Mouse (Mus musculus) heart, adult 2 months (tissue): ENCODE measurements at regions not wholly inside any gene's neighbourhood (a gene's known extent, or its start where the extent isn't known, plus 50 kb on each side); places are given as distances from the start of the nearest gene placed in this dataset.

Experiments
- DNase-seq, 2 experiments: peaks; one replicate each; pipeline ENCODE4 v3.0.0; 2021
- H3K27ac ChIP-seq: fragments of 200-600 bp; 2 replicates; pipeline ENCODE4 v1.8.1; 2022
- H3K27me3 ChIP-seq: fragments of 200-500 bp; 2 replicates; pipeline ENCODE4 v1.6.1; 2012; ENCODE audit warnings: mild to moderate bottlenecking, low read length, inconsistent platforms, mixed read lengths; ENCODE audit not compliant: control insufficient read depth, insufficient read depth
- H3K36me3 ChIP-seq: fragments of 200-500 bp; 2 replicates; pipeline ENCODE4 v1.6.1; 2012; ENCODE audit warnings: low read length, inconsistent platforms; ENCODE audit not compliant: control insufficient read depth, insufficient read depth
- H3K4me1 ChIP-seq: fragments of 200-500 bp; 2 replicates; pipeline ENCODE4 v1.6.1; 2011; ENCODE audit warnings: low read length; ENCODE audit not compliant: control insufficient read depth, insufficient read depth
- H3K4me3 ChIP-seq: fragments of 200-600 bp; 2 replicates; pipeline ENCODE4 v1.8.1; 2022
- H3K79me2 ChIP-seq: fragments of 200-500 bp; replicated peaks from 2 replicates; pipeline ENCODE4 v1.6.1; 2012; ENCODE audit warnings: mild to moderate bottlenecking, inconsistent platforms, low read length, moderate library complexity, mixed read lengths; ENCODE audit not compliant: control insufficient read depth, insufficient read depth
- H3K9ac ChIP-seq: fragments of 200-500 bp; 2 replicates; pipeline ENCODE4 v1.6.1; 2012; ENCODE audit warnings: low read depth, mild to moderate bottlenecking, control low read depth, inconsistent platforms, low read length, mixed read lengths
- CTCF ChIP-seq: fragments of 200-600 bp; IDR thresholded peaks from 2 replicates; pipeline ENCODE4 v1.8.1; 2022; ENCODE audit warnings: antibody characterized with exemption, mild to moderate bottlenecking, moderate library complexity
- EP300 ChIP-seq: fragments of 200-500 bp; IDR thresholded peaks from 2 replicates; pipeline ENCODE4 v1.6.1; 2011; ENCODE audit warnings: low read depth, low read length, control low read depth; ENCODE audit not compliant: insufficient read depth
- POLR2A ChIP-seq: fragments of 200-500 bp; IDR thresholded peaks from 2 replicates; pipeline ENCODE4 v1.6.1; 2011; ENCODE audit warnings: mild to moderate bottlenecking, low read depth, low read length, control low read depth; ENCODE audit not compliant: insufficient read depth
- WGBS: fragments of 180-500 bp; shearing (Covaris S2); methylation state at CpG from one replicate; pipeline ENCODE4 v1.1.7; 2018; 5-methylcytosine and 5-hydroxymethylcytosine counted together
- intact Hi-C: fragments of 180-260 bp; cut with DNase I; formaldehyde crosslinking; loops from one replicate; pipeline ENCODE4 v1.15.1; 2025

- H3K27me3 ChIP-seq, result no peaks in the 10 kb centered on the region
- no peaks in the 10 kb centered on the region for H3K4me1 ChIP-seq
- TF ChIP-seq CTCF (no peak), EP300 (no peak), POLR2A (no peak)
- H3K27ac ChIP-seq, result no peak overlapping the region
- intact Hi-C loops, result no loop called here
- no peak for DNase-seq
- H3K4me3 ChIP-seq, result no peak overlapping the region
- 79% methylated on average over 8 of the region's 8 CpGs for WGBS
- no peak overlapping the region for H3K9ac ChIP-seq
- H3K79me2 ChIP-seq, result no peaks in the 10 kb centered on the region
- H3K36me3 ChIP-seq, result no peaks in the 10 kb centered on the region
Measured at GRCm38 (mm10) chr4:153288362-153288761, 194.2 kb downstream of the Ajap1 start.

- Histone ChIP-seq H3K79me2 (no peaks in the 10 kb centered on the region), H3K4me3 (no peak overlapping the region), H3K9ac (no peak overlapping the region), H3K27ac (no peak overlapping the region), H3K4me1 (no peaks in the 10 kb centered on the region), H3K36me3 (no peaks in the 10 kb centered on the region), H3K27me3 (no peaks in the 10 kb centered on the region)
- no peak for DNase-seq
- intact Hi-C loops, result no loop called here
- 77% methylated on average over 5 of the region's 5 CpGs for WGBS
- TF ChIP-seq EP300, result no peak
- no peak for TF ChIP-seq POLR2A
- no peak for TF ChIP-seq CTCF
Measured at GRCm38 (mm10) chr4:153284209-153284608, 198.4 kb downstream of the Ajap1 start.

- no peak overlapping the region for H3K4me3 ChIP-seq
- TF ChIP-seq EP300 (no peak), CTCF (no peak), POLR2A (no peak)
- H3K27ac ChIP-seq, result no peak overlapping the region
- no peak overlapping the region for H3K9ac ChIP-seq
- no peaks in the 10 kb centered on the region for H3K79me2 ChIP-seq
- H3K27me3 ChIP-seq, result no peaks in the 10 kb centered on the region
- 17% methylated on average over 5 of the region's 5 CpGs for WGBS
- intact Hi-C loops, result no loop called here
- H3K36me3 ChIP-seq, result no peaks in the 10 kb centered on the region
- H3K4me1 ChIP-seq, result no peaks in the 10 kb centered on the region
- no peak for DNase-seq
Measured at GRCm38 (mm10) chr4:153276571-153276970, 206.0 kb downstream of the Ajap1 start.

- Histone ChIP-seq H3K79me2 (no peaks in the 10 kb centered on the region), H3K4me1 (no peaks in the 10 kb centered on the region), H3K27ac (no peak overlapping the region), H3K36me3 (no peaks in the 10 kb centered on the region), H3K27me3 (no peaks in the 10 kb centered on the region), H3K4me3 (no peak overlapping the region), H3K9ac (no peak overlapping the region)
- intact Hi-C loops, result no loop called here
- no peak for DNase-seq
- TF ChIP-seq POLR2A (no peak), CTCF (no peak), EP300 (no peak)
- WGBS, result 70% methylated on average over 5 of the region's 5 CpGs
Measured at GRCm38 (mm10) chr4:153271376-153271775, 211.2 kb downstream of the Ajap1 start.

- no peaks in the 10 kb centered on the region for H3K36me3 ChIP-seq
- WGBS, result 66% methylated on average over 15 of the region's 15 CpGs
- no peak for DNase-seq
- intact Hi-C loops, result no loop called here
- H3K27me3 ChIP-seq, result no peaks in the 10 kb centered on the region
- H3K27ac ChIP-seq, result no peak overlapping the region
- no peak overlapping the region for H3K9ac ChIP-seq
- no peaks in the 10 kb centered on the region for H3K4me1 ChIP-seq
- TF ChIP-seq CTCF, result no peak
- TF ChIP-seq POLR2A, result no peak
- no peak for TF ChIP-seq EP300
- no peaks in the 10 kb centered on the region for H3K79me2 ChIP-seq
- no peak overlapping the region for H3K4me3 ChIP-seq
Measured at GRCm38 (mm10) chr4:153263216-153263805, 219.3 kb downstream of the Ajap1 start.

GRCm38 (mm10) chr4:153260941-153261557 lies 221.6 kb downstream of the Ajap1 start:
- TF ChIP-seq POLR2A (no peak), EP300 (no peak)
- no peaks in the 10 kb centered on the region for H3K36me3 ChIP-seq
- no peak overlapping the region for H3K9ac ChIP-seq
- H3K4me3 ChIP-seq, result no peak overlapping the region
- DNase-seq, result no peak
- no peak overlapping the region for H3K27ac ChIP-seq
- 69% methylated on average over 14 of the region's 14 CpGs for WGBS
- H3K27me3 ChIP-seq, result no peaks in the 10 kb centered on the region
- intact Hi-C loops, result no loop called here
- H3K79me2 ChIP-seq, result no peaks in the 10 kb centered on the region
- no peaks in the 10 kb centered on the region for H3K4me1 ChIP-seq
